Mouse (Mus musculus): ENCODE data around the gene Cdkl4. TPM values are rescaled to one million over a fixed set of nuclear protein-coding genes. Genes with fewer than 3 reads are reported as not detected.

Cdkl4 gene
- total RNA-seq, 2 experiments from 2014 or later = 0.09 to 0.15 TPM

DNA sequence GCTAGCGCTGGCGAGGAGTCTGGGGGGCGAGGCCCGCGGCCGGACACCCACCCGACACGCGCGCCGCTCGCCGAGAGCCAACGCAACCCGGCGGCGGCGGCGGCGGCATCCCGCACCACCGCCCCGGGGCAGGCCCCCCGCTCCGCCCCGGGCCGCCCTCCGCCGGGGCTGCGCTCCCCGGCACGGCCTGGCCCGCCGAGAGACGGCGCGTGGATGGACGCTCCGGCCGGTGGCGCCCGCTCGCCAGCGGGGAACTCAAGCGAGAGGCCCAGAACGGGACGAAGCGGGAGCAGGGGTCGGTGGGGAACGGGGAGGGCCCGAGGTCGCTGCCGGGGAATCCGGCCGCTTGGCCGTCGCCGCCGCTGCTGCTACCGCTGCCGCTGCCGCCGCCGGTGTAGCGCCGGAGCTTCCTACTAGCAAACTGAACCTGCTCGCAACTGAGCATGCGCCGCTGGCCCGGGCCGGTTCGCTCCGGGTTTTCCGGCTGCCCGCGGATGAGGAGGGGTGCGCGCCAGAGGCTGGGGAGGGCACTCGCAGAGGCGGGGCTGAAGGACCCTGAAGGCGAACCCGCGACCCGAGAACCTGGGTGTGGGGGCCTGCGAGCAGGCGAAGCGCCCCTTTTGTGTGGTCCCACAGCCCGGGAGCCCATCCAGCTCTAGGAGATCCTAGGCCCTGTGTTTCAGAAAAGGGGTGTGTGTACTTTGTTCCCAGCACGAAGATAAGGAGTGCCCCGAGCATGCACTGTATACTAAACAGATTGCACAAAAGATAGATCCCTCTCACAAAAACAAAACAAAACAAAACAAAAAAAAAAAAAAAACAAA, 97.4 kb downstream of the Cdkl4 start, which contains the start of gene Sos1:
Gene Sos1 (minus strand): TSS at position 423 of the 824 bp plus-strand sequence.
- peak; percentile 98 for DNase-seq

- peak; percentile 77 for DNase-seq
Observed at GRCm38 (mm10) chr17:80479295-80480030, 98.2 kb downstream of the Cdkl4 start.

GRCm38 (mm10) chr17:80477679-80478078, 99.9 kb downstream of the Cdkl4 start:
- no peak for DNase-seq

DNA sequence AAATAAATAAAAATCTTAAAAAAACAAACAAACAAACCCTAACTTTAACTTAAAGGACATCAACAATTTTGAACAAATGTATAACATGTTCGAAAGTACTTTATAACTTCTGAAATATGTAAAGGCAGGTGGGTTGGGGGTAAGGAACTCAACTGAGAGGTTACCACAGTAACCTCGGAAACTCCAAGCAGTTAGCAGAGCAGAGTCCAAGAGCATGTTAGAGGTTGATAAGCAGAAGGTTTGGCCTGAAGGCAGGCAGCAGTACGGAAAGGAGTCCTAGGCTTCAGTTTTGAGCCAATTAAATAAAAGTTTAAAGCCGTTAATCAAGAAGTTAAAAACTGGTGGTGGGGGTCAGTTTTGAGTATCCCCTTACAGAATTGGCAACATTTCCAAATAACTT, 101.1 kb downstream of the Cdkl4 start:
- DNase-seq = no peak

Other genes starting within 250 kb of the Cdkl4 start
- gene Gm10190, start 204.3 kb downstream of the Cdkl4 start, total RNA-seq (2021) = 1 to 10 TPM; 2.0 to 2.2 TPM
- gene Sos1, start 97.4 kb downstream of the Cdkl4 start, total RNA-seq (2021) = 10 to 100 TPM; 20.1 to 24.1 TPM
- gene Map4k3, start 150.7 kb upstream of the Cdkl4 start, total RNA-seq (2021) = 10 to 100 TPM; 38.1 to 48.9 TPM